Mouse (Mus musculus): ENCODE data around the gene Vamp9.

Vamp9 gene

DNA sequence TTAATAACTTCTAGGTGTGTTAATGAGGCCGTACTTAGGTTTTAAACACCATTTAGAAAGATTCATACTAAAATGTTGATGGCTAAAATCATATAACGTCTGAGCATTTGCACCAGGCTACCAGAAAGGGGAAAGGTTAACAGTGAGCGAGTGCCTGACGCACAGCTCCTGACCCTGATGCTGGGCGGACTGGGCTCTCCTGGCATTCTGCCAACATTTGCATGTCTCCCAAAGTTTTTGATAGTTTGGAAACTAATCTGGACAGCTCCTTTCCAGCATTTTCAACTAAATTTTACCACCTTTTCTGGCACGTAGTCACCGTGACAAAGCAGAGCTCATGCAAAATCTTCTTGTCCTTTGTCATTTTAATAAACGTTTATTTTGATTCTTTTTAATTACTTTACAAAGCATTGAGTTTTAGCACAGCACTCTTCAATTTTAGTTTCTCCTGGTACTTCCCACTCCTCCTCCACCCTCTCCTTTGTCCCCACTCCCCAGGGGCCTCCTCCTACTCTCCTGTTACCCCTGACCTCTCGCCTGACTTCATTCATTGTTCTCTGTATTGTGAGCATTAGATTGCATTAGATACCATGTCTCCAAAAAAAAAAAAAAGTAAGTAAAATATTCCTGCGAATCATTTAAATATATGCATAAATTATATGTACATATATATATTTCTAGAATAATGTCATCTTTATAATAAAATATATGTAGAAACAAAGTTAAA, 35.9 kb downstream of the Vamp9 start:
- DNase-seq (ENCODE audit: low spot score), result peak; percentile 47

DNA sequence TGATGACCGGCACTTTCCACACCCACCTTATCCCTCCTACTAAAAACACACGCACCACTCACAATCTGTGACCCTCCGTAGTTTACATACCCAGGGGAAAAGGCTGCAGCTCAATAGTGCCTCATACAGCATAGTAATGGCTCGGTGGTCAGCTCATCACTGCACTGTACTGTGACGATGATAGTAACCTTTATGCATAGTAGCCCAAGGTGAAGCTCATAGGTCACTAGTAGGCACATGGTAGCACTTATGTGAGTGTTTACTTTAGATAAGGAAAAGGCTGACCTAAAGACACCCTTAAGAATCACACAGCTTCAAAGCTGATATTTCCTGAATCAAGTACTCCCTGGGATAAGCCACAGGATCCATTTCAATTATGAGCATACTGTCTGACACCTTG, 46.5 kb downstream of the Vamp9 start:
- no peak for DNase-seq (ENCODE audit: low spot score)

DNA sequence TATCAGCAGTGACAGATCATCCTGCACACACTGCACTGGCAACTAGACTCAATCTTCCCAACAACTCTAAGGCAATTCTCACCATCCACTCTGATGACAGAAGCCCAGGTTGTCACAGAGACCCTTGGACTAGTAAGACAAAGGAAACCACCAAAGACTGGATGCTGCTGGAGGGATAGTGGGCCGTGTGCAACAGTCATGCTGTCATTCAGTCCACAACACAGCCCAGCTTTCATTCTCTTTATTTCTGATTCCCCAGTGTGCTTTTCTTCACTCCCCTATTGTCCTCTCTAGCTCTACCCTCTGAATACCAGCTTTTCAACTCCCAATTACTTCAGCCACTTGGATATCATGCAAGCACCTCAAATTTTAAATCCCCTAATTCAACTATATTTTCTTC, 47.8 kb downstream of the Vamp9 start:
- no peak for DNase-seq (ENCODE audit: low spot score)

DNA sequence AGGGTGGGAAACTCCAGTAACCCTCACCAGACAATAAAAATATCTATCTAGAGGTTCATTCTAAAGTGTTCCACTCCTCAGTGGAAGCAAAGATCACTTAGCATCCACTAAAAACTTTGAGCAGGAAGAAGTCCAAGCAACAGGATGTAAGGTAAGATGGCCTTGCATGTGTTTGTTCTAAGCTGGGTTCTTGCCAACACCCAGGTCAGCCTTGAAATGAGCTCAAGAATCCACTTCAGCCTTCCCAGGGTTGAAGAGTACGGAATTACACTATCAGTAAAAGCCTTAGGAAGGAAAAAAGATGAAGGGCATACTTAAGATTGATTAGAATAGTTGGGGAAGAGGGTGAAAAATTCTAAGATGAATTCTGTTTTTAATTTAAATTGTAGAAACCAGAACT, 52.6 kb downstream of the Vamp9 start:
- DNase-seq (ENCODE audit: low spot score), result no peak

DNA sequence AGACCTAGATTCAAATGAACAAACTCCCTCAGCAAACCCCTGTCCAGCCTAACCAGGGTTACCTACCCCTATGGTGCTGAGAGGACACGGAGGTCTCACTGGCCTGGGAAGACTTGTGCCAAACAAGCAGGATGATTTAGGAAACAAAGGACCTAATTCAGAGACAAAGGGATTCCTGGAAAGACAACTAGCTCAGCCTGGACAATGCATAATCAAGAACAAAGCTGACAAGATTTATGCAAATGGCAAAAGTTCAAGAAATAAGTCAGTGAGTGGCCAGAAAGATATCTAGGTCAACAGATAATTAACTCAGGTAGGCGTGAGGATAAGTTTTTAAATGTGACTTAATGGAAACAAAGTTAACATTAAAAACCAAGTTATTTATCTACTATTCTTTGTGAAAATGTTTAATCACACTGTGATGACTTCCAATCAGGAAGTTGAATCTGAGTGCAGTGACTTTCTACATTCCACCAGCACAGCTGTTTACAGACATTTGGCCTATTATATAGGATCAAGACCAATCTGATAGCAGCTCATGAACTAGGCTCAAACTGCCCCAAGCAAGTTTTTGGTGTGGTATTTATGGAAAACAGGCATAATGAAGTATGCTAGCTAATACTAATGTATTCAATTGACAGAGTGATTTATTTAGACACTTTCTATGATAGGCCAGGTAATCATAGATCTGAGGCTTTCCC, 53.3 kb downstream of the Vamp9 start:
- no peak for DNase-seq (ENCODE audit: low spot score)

DNA sequence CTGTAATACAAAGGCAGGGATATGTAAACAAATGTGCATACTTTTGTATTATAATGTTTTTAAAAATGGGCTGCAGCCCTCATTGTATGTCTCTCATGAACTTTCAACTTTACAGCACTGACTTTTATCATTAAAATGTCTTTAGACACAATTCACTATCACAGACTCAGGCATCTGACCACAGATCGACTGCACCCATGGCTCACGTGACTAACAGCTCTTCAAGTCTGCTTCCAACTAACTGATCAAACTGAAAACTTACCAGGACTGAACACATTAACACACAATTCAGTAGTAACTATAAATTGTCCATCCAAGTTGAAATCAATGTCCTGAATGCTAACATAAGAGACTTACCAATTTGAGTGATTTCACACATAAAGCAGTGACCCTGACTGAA, 53.9 kb downstream of the Vamp9 start:
- no peak for DNase-seq (ENCODE audit: low spot score)

DNA sequence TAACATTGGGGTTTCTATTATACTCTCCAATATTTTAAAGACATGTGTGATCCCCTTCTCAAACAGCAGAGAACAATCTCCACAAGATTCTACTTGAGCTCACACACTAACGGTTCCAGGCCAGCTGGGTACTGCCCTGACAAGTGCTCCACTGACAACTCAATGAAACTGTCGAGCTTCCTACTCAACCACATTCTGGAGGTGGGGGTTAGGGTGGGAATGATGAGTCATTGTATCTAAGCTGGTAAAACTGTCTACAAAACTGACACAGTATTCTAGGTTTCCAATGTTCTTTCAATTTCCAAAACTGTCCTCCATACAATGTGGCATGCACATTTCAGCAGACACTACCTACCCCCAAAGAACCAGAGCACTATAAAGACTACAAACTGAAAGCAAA, 67.9 kb downstream of the Vamp9 start:
- no peak for DNase-seq (ENCODE audit: low spot score)

DNA sequence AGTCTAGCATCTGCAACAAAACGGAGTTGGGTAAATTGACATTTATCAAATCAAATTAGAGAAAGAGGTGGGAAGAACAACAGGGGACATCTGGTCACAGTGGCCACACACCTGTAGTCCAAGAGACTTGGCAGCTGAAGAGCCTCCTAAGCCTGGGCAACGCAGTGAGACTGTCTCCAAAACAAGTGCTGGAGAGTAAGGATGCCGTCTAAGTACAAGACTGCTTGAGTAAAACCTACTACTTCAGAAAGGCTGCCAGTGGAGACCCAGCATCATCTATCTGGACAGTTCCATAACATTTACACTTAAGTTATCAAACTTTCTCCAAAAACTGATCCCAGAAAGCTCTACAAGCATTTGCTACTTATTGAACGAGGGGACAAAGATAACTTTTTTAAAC, 69.0 kb downstream of the Vamp9 start:
- DNase-seq (ENCODE audit: low spot score), result no peak

DNA sequence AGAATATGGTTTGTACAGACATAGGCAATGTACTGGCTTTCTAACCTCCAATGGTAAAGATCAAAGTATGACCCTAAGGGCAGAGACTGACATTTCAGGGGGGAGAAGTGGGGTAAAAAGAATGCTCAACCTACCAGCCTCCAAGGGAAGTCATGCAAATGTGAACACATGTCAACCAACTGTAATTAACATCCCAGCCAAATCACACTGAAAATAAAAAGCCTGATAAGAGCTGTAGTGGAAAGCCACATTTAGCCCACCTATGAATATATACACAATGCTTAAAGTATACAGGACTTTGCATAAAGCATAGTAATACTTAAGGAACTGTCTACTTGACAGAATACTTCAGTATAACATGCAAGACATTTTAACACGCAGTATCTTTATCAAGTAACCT, 69.7 kb downstream of the Vamp9 start:
- DNase-seq (ENCODE audit: low spot score), result no peak

DNA sequence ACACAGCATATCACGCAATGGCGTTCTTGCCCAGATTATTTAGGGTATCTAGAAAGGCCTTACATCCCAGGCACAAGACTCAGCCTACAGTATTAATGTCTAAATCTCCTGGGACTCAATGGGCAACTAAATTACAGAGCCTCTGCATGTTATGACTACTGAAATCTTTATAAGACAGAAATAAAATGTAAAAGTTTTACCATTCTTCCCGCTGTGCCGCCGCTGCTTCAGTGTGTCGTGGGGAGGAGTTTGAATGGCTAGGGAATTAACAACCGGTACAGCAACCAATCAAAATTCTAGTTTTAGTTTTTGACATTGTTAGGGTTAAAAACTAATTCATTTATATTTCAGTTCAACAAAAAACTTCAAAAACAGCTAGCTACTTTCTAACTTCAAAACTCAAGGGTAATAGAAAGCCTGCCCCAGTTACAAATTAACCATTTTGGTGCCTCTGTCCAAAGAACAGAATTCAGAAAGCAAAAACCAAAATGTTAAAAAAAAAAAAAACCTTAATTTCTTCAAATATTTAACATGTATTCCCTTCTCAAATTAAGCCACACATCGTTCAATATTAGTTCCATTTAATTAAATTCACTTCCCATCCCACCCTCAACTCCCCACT, 70.4 kb downstream of the Vamp9 start:
- DNase-seq (ENCODE audit: low spot score), result peak; percentile 38

DNA sequence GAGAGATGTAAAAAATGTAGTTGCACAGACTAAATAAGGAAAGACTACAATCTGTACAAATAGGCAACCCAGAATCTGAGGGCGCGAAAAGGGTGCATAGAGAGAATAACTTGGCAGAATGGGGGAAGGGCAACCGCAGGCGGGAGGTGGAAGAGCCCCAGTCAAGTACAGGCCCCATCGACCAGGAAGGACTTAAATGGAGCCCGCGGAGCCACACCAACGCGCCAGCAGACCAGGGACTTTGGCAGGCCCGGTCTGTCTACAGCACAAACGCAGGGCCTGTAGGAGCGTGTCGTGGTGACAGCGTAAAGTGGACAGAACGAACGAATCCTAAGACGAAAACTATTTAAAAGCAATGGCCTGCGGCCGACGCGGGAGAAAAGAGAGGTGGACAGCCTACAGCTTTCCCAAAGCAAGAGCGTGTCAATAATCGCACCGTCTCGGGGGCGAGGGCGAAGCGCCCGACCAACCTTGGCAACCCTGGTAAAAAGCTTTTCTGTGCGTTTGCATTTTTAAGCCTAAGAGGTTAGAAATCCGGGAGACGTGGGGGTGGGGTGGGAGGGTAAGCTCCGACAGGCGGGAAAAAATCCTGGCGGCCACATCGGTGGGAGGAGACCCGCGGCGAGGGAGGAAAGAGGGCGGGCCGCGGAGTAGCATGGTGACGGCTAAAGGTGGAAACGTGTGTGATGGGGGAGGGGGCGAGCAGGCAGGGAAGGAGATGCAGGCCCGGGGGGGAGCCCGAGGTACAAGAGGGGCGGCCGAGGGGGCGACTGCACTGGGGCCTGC, 71.7 kb downstream of the Vamp9 start:
- DNase-seq (ENCODE audit: low spot score), result peak; percentile 78

DNA sequence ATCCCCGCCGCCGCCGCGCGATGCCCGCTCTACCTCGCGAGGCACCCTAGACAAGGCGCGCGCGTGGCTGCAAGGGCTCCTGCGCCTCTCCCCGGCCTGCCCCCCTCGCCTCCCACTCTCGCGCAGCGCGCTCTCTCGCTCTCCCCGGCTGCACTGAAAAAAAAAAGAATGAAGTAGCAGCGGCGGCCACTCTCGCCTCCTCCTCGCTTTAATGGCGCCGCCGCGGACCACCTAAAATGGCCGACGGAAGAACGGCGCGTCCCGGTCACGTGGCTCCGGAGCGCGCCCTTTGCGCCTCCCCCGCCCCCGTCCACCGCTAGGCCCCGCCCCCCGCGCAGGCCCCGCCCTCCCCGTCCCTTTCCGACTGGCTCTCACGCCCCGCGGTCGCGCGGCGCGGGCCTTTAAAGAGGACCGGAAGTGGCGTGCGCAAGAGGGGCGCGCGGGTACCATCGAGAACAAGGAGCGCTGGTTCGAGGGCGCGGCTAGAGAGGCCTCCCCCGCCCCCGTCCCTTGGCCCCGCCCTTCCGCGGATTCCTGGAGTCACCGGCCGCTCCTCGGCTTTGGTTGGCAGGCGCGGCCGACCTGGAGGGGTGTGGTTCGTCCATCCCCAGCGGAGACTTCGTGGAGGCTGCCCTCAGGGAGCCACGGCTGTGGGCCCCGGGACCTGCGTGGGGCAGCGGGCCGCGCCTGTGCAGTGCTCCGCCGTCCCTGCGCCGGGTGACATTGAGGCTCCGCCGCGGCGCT, 72.8 kb downstream of the Vamp9 start, which contains the start of the genes Hnrnpd and 4930524J08Rik:
Hnrnpd (minus strand) TSS at position 240 of the 744 bp plus-strand sequence.
4930524J08Rik (plus strand) TSS at position 363 of the 744 bp plus-strand sequence.
- DNase-seq (ENCODE audit: low spot score), result peak; percentile 98

DNA sequence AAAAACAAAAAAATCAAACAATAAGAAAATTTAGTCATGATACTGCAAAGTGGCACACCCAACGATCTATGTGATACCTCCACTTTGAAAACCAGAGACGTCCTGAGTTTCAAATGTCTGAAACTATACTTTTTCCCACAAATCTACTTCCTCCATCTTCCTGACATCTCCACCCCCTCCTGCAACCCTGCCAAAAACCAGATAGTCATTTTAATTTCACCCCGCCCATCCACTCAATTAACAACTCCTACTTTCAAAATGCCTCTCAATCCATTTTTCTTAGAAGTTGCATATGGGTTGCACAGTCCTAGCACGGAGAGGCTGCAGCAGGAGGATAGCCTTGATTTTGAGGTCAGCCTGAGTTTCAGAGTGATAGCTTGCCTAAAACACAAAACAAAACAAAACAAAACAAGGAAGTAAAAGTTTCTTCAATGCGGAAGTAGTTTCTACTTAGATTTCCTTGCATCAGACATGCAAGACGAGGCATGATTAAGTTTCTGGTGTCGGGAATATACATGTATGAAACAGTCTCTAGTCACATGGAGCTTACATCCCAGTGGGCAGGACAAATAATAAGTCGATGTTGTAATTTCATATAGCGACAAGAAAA, 77.5 kb downstream of the Vamp9 start:
- DNase-seq (ENCODE audit: low spot score), result no peak

DNA sequence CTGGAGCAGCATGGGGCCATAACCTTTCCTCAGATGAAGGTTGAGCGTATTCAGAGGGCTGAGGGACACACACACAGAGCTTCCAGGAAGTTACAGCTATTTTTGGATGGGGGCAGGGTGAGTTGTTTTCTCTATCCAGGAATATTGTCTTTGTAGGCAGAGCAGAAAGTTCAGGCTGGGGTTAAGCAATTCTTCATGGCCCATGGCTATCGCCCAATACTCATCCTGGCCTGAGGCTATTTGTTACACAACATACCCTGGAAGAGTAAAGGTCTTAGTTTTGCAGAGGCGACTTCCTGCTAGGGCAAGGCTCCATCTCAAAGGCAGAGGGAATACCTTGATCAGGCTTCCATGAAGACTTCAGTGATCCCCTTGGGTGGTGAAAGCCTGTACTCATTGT, 88.1 kb downstream of the Vamp9 start:
- no peak for DNase-seq (ENCODE audit: low spot score)

DNA sequence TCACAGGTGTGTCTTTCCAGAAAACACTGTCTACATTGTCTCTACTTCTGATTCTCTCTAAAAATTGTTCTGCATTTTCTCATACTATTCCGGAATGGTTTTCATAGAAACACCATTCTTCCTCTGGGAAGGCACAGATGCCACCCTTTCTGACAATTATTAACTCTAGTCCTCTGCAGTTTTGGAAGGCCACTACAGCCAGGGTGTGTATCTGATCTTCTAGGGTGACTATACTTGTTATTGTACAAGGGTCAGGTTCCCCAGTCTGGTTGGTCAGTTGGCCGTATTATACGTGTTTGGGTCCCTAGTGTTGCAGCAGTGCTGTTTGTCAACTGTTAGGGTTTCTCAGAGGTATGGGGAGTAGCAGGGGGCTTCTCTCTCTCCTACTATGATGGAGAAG, 88.6 kb downstream of the Vamp9 start:
- DNase-seq (ENCODE audit: low spot score), result no peak

DNA sequence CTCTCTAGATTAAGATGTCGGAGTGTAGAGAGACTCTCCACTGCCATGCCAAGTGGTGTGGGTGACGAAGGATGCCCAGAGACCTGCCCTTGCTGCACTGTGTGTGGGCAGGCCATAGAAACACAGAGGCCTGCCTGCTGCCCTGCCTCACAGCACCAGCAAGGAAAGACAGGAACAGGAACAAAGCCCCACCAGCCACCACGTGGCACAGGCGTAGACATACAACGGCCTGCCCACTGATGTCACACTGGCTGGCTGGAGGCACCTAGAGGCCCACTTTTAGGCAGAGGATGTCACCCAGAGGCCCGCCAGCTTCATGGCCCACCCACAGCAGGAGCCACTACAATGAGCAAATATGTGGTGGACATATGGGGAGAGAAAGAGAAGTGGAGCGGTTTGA, 94.0 kb downstream of the Vamp9 start:
- DNase-seq (ENCODE audit: low spot score), result no peak

DNA sequence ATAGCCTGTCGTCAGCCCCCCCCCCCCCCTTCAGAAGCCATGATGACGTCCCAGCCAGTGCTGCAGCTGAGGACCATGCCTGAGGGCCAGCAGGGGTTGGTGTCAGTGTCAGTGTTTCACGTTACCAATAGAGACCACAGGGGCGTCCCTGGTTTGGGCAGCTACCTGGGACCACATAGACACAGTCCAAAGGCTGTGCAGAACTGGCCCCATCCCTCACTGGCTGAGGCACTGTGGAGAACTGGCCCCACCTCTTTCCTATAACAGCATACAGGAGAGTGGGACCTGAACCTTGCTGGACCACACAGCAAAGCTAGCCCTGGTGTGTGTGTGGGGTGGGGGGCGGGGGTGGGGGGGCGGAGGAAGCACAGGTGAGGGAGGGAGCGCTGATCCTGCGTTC, 94.4 kb downstream of the Vamp9 start:
- no peak for DNase-seq (ENCODE audit: low spot score)
